Mouse (Mus musculus) heart, embryonic 10.5 days (tissue): ENCODE measurements around the gene Adarb2. TPM values are rescaled to one million over a fixed set of nuclear protein-coding genes. Genes with fewer than 3 reads are reported as not detected.

Experiments
- DNase-seq: peaks from one replicate; pipeline ENCODE4 v3.0.0-alpha.2; 2017; ENCODE audit warnings: low spot score
- H3K27ac ChIP-seq: fragments of 300-500 bp; sonication (generic); 2 replicates; pipeline ENCODE4 v1.5.1; 2016; ENCODE audit warnings: mild to moderate bottlenecking
- H3K27me3 ChIP-seq: fragments of 300-500 bp; sonication (generic); 2 replicates; pipeline ENCODE4 v1.6.1; 2016; ENCODE audit warnings: mild to moderate bottlenecking; ENCODE audit not compliant: poor library complexity, insufficient read depth, severe bottlenecking
- H3K36me3 ChIP-seq: fragments of 300-500 bp; sonication (generic); 2 replicates; pipeline ENCODE4 v1.6.1; 2016; ENCODE audit warnings: mild to moderate bottlenecking, moderate library complexity
- H3K4me1 ChIP-seq: fragments of 300-500 bp; sonication (generic); 2 replicates; pipeline ENCODE4 v1.6.1; 2016; ENCODE audit warnings: mild to moderate bottlenecking
- H3K4me3 ChIP-seq: fragments of 300-500 bp; sonication (generic); 2 replicates; pipeline ENCODE4 v1.5.1; 2016; ENCODE audit warnings: mild to moderate bottlenecking, moderate library complexity
- H3K9me3 ChIP-seq: fragments of 300-500 bp; sonication (generic); 2 replicates; pipeline ENCODE4 v1.6.1; 2016; ENCODE audit warnings: mild to moderate bottlenecking, moderate library complexity
- WGBS: fragments of 180-500 bp; shearing (Covaris S2); methylation state at CpG from one replicate; pipeline ENCODE4 v1.1.7; 2016; 5-methylcytosine and 5-hydroxymethylcytosine counted together
- polyA plus RNA-seq: library from polyadenylated mRNA; unstranded; fragments of >200 nt; fragmentation: Nextera tagmentation; extraction: Ambion mirVana; gene quantifications from 2 replicates; pipeline ENCODE4 v1.2.1, GENCODE M21; 2016

Gene Adarb2
- polyA plus RNA-seq, 1 experiment from 2014 or later, result 0.51 TPM

DNA sequence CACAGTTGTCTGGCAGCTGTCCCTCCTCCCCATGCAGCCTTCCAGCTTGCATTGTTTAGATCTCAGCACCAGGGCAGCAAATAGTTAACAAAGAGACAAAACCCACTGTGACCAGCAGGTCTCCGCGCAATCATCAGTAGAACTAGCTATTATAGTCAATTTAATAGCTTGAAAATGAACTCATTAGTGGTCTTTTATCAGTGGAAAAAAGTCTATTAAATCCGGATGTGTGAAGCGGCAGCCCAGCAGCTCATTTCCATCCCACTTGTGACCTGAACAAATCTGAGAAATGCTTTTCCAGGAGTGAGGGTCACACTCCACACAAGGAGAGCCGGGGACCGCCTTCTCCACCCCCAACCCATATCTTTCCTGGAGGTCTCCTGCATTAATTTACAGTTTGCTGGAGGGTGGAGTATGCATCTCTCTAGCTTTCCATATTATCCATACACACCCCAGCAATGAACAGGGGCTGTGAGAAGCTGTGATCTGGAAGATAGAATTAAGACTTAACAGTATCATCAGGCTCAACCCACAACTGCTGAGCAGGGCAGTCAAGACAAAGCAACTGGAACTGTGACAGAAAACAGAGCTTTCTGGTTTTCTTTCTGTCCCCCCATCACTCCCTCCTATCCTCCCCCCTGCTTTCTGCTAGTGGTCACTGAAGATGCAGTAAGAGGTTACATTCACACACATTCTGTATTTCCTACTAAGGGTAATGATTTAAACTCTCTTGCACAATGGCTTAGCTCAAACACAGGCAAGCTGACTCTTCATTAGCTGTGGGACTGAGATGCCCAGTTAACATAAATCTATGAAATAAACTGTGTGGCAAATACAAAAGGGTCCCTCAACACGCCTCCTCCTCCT, 131.2 kb downstream of the Adarb2 start:
- no peak overlapping the region for H3K4me3 ChIP-seq
- H3K27ac ChIP-seq, result no peak overlapping the region
- H3K36me3 ChIP-seq, result no peaks in the 10 kb centered on the region
- DNase-seq, result no peak
- H3K4me1 ChIP-seq, result no peaks in the 10 kb centered on the region
- no peaks in the 10 kb centered on the region for H3K9me3 ChIP-seq
- no peaks in the 10 kb centered on the region for H3K27me3 ChIP-seq
- WGBS, result 51% methylated on average over 7 of the region's 7 CpGs

DNA sequence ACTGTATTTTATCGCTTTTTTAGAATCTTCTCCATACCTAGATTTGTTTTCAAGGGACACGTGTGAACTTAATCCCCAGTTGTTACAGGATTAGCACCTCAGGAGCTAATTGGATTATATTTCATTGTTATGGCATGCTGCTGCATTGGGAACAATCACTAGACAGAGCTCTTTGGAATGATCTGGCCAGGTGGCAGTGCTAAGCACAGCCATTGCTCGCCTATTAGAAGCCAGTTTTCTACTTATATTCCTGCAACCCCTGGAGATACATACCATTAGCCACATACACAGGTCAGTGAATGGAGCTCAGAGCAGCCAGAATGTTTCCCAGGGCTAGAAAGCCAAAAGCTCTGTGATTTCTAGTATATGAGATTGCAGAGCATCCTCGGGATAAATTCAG, 131.9 kb downstream of the Adarb2 start:
- Histone ChIP-seq H3K27me3 (no peaks in the 10 kb centered on the region), H3K9me3 (no peaks in the 10 kb centered on the region), H3K27ac (no peak overlapping the region), H3K4me1 (no peaks in the 10 kb centered on the region), H3K36me3 (no peaks in the 10 kb centered on the region), H3K4me3 (no peak overlapping the region)
- 68% methylated on average over 4 of the region's 4 CpGs for WGBS
- DNase-seq, result no peak

- 78% methylated on average over 5 of the region's 5 CpGs for WGBS
- no peaks in the 10 kb centered on the region for H3K9me3 ChIP-seq
- DNase-seq, result no peak
Measured at GRCm38 (mm10) chr13:8341086-8341807, 138.6 kb downstream of the Adarb2 start.

GRCm38 (mm10) chr13:8347147-8347546, 144.5 kb downstream of the Adarb2 start:
- Histone ChIP-seq H3K27ac (no peak overlapping the region), H3K4me1 (no peaks in the 10 kb centered on the region), H3K9me3 (no peaks in the 10 kb centered on the region), H3K27me3 (no peaks in the 10 kb centered on the region), H3K4me3 (no peak overlapping the region), H3K36me3 (no peaks in the 10 kb centered on the region)
- DNase-seq, result no peak
- WGBS, result 84% methylated on average over 7 of the region's 7 CpGs

More at GRCm38 (mm10) chr13:8341086-8341807, 138.6 kb downstream of the Adarb2 start:
- no peak overlapping the region for H3K27ac ChIP-seq
- no peak overlapping the region for H3K4me3 ChIP-seq
- no peaks in the 10 kb centered on the region for H3K4me1 ChIP-seq
- no peaks in the 10 kb centered on the region for H3K27me3 ChIP-seq
- H3K36me3 ChIP-seq, result no peaks in the 10 kb centered on the region

DNA sequence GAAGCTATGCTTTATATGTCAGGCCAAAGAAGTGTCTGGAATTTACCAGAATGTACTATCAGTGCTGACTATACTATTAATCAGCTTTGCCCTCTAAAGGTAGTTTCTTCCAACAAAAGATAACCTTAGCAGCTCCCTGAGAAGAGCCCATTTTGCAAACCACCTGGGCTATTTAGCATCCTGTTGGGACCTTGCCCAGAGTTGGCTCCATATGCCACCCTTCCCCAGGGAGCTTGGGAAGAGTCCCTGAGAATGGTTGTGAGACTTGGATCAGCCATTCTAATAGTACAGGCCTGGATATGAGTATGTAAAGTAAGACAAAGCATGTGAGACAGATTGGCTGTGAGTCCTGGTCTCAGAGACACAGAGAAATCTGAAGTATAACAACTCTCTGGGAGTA, 149.7 kb downstream of the Adarb2 start:
- Histone ChIP-seq H3K27me3 (no peaks in the 10 kb centered on the region), H3K36me3 (no peaks in the 10 kb centered on the region), H3K27ac (no peak overlapping the region), H3K9me3 (no peaks in the 10 kb centered on the region), H3K4me3 (no peak overlapping the region), H3K4me1 (no peaks in the 10 kb centered on the region)
- no peak for DNase-seq

GRCm38 (mm10) chr13:8352952-8353351, 150.3 kb downstream of the Adarb2 start:
- no peaks in the 10 kb centered on the region for H3K36me3 ChIP-seq
- H3K4me1 ChIP-seq, result no peaks in the 10 kb centered on the region
- H3K9me3 ChIP-seq, result no peaks in the 10 kb centered on the region
- no peak overlapping the region for H3K4me3 ChIP-seq
- H3K27ac ChIP-seq, result no peak overlapping the region
- DNase-seq, result no peak
- H3K27me3 ChIP-seq, result no peaks in the 10 kb centered on the region

- Histone ChIP-seq H3K27ac (no peak overlapping the region), H3K4me3 (no peak overlapping the region), H3K4me1 (no peaks in the 10 kb centered on the region), H3K9me3 (no peaks in the 10 kb centered on the region), H3K27me3 (no peaks in the 10 kb centered on the region), H3K36me3 (no peaks in the 10 kb centered on the region)
- no peak for DNase-seq
- WGBS, result 86% methylated on average over 1 of the region's 1 CpGs
Measured at GRCm38 (mm10) chr13:8365523-8365922, 162.9 kb downstream of the Adarb2 start.

DNA sequence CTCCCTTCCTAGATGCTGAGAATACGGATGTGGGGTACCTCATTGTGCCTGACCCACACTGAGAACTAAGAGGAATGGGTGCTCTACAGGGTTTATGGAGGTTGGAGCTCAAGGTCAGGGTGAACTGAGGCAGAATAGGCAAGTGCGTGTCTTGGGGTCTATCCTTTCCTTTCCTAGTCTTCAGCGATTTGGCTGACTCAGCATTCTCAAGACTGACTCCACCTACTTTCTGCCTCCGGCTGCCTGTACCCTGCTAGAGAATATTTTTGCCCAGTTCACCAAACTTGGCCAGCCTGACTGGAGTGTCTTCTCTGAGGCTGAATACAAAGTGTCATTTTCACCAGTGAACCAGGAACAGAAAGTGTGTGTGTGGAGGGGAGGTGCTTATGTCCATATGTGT, 163.4 kb downstream of the Adarb2 start:
- DNase-seq, result no peak
- no peaks in the 10 kb centered on the region for H3K4me1 ChIP-seq
- H3K27ac ChIP-seq, result no peak overlapping the region
- H3K36me3 ChIP-seq, result no peaks in the 10 kb centered on the region
- WGBS, result 83% methylated on average over 4 of the region's 4 CpGs
- H3K4me3 ChIP-seq, result no peak overlapping the region
- H3K27me3 ChIP-seq, result no peaks in the 10 kb centered on the region
- no peaks in the 10 kb centered on the region for H3K9me3 ChIP-seq

GRCm38 (mm10) chr13:8369868-8370387, 167.3 kb downstream of the Adarb2 start:
- Histone ChIP-seq H3K27me3 (no peaks in the 10 kb centered on the region), H3K27ac (no peak overlapping the region), H3K9me3 (no peaks in the 10 kb centered on the region), H3K4me3 (no peak overlapping the region), H3K4me1 (no peaks in the 10 kb centered on the region), H3K36me3 (no peaks in the 10 kb centered on the region)
- 86% methylated on average over 7 of the region's 7 CpGs for WGBS
- no peak for DNase-seq

- 50% methylated on average over 1 of the region's 1 CpGs for WGBS
- Histone ChIP-seq H3K4me1 (no peaks in the 10 kb centered on the region), H3K36me3 (no peaks in the 10 kb centered on the region), H3K27ac (no peak overlapping the region), H3K27me3 (no peaks in the 10 kb centered on the region), H3K4me3 (no peak overlapping the region), H3K9me3 (no peaks in the 10 kb centered on the region)
- DNase-seq, result no peak
Measured at GRCm38 (mm10) chr13:8388541-8388940, 185.9 kb downstream of the Adarb2 start.

- H3K27ac ChIP-seq, result no peak overlapping the region
- WGBS, result 86% methylated on average over 4 of the region's 4 CpGs
- no peaks in the 10 kb centered on the region for H3K36me3 ChIP-seq
- DNase-seq, result no peak
- no peaks in the 10 kb centered on the region for H3K4me1 ChIP-seq
- no peaks in the 10 kb centered on the region for H3K27me3 ChIP-seq
- no peak overlapping the region for H3K4me3 ChIP-seq
- H3K9me3 ChIP-seq, result no peaks in the 10 kb centered on the region
Measured at GRCm38 (mm10) chr13:8400265-8401041, 197.8 kb downstream of the Adarb2 start.

DNA sequence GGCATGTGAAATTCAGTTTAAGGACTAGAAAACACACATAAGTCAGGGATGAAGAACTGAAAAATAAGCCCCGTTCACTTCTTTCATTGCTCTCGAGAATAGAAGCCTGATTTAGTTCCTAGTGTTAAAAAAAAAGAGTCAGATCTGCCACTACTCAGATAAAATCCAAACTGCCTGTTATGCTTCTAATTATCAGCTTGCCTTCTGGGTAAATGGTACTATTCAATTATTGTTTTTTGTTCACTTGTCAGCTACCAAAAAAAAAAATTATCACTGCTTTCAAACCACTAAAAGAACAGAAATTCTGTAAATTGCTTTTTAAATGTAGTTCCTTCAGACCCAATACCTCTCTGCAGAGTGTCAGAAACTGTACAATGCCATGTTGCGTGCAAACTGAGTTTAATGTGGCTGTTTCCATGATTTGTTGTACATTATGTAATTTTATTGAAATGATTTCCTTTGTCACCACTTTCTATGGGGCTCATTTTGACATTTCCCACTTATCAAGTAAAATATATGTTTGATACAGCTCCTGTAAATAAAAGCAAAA, 199.7 kb downstream of the Adarb2 start:
- Histone ChIP-seq H3K27me3 (no peaks in the 10 kb centered on the region), H3K36me3 (no peaks in the 10 kb centered on the region), H3K9me3 (no peaks in the 10 kb centered on the region), H3K4me1 (no peaks in the 10 kb centered on the region), H3K27ac (no peak overlapping the region), H3K4me3 (no peak overlapping the region)
- 68% methylated on average over 3 of the region's 3 CpGs for WGBS
- no peak for DNase-seq
